Mouse (Mus musculus) limb, embryonic 14.5 days (tissue): ENCODE measurements around the gene Vmn2r94. TPM values are rescaled to one million over a fixed set of nuclear protein-coding genes. Genes with fewer than 3 reads are reported as not detected.

Source experiments
- ATAC-seq: fragments of 200-750 bp; cut with Nextera tagmentation; 2 replicates; pipeline ENCODE4 v1.8.0; 2017; ENCODE audit warnings: low read depth, moderate number of reproducible peaks, moderate TSS enrichment; ENCODE audit not compliant: low FRiP score
- DNase-seq: peaks from one replicate; pipeline ENCODE4 v3.0.0-alpha.2; 2015; ENCODE audit warnings: low spot score
- H3K27ac ChIP-seq: fragments of 300-500 bp; sonication (generic); replicated peaks from 2 replicates; pipeline ENCODE4 v1.5.1; 2014; ENCODE audit warnings: low read depth, mild to moderate bottlenecking, low read length, moderate library complexity, mixed read lengths
- H3K27me3 ChIP-seq: fragments of 300-500 bp; sonication (generic); 2 replicates; pipeline ENCODE4 v1.6.1; 2014; ENCODE audit warnings: low read length, mixed read lengths; ENCODE audit not compliant: control insufficient read depth, insufficient read depth
- H3K36me3 ChIP-seq: fragments of 300-500 bp; sonication (generic); 2 replicates; pipeline ENCODE4 v1.6.1; 2014; ENCODE audit warnings: mild to moderate bottlenecking, low read length, moderate library complexity, mixed read lengths; ENCODE audit not compliant: control insufficient read depth, insufficient read depth
- H3K4me1 ChIP-seq: fragments of 300-500 bp; sonication (generic); 2 replicates; pipeline ENCODE4 v1.6.1; 2014; ENCODE audit warnings: antibody characterized with exemption, low read length, mixed read lengths; ENCODE audit not compliant: control insufficient read depth, insufficient read depth
- H3K4me2 ChIP-seq: fragments of 300-500 bp; sonication (generic); replicated peaks from 2 replicates; pipeline ENCODE4 v1.6.1; 2014; ENCODE audit warnings: low read depth, mild to moderate bottlenecking, low read length, moderate library complexity; ENCODE audit not compliant: severe bottlenecking
- H3K4me3 ChIP-seq: fragments of 300-500 bp; sonication (generic); replicated peaks from 2 replicates; pipeline ENCODE4 v1.5.1; 2014; ENCODE audit warnings: low read length
- H3K9ac ChIP-seq: fragments of 300-500 bp; sonication (generic); 2 replicates; pipeline ENCODE4 v1.6.1; 2014; ENCODE audit warnings: mild to moderate bottlenecking, low read depth, low read length, moderate library complexity; ENCODE audit not compliant: severe bottlenecking
- H3K9me3 ChIP-seq: fragments of 300-500 bp; sonication (generic); 2 replicates; pipeline ENCODE4 v1.6.1; 2016; ENCODE audit warnings: low read length; ENCODE audit not compliant: control insufficient read depth
- POLR2A ChIP-seq: fragments of 200-500 bp; IDR thresholded peaks from 2 replicates; pipeline ENCODE4 v1.8.0; 2012; ENCODE audit warnings: inconsistent platforms, mild to moderate bottlenecking, moderate library complexity, borderline replicate concordance; ENCODE audit not compliant: insufficient read depth, insufficient read length; ENCODE audit errors: extremely low read depth
- WGBS: fragments of 180-500 bp; shearing (Covaris S2); extraction: QIAGEN DNeasy Blood & Tissue Kit; methylation state at CpG from one replicate; pipeline ENCODE4 v1.1.7; 2014; 5-methylcytosine and 5-hydroxymethylcytosine counted together
- polyA plus RNA-seq, 2 experiments: library from polyadenylated mRNA; depleted of rRNA in 1 of 2; stranded (reverse) in 1 of 2; unstranded in 1 of 2; fragments of >200 nt; fragmentation: Nextera tagmentation in 1 of 2; extraction: Ambion mirVana in 1 of 2; gene quantifications; 2 replicates each; pipeline versions ENCODE4 v1.2.1 to v1.2.3; 2012 to 2014

Vmn2r94 gene
- polyA plus RNA-seq (2012; rRNA removed) = not detected in 2 replicates
- polyA plus RNA-seq (2014; fragmentation: Nextera tagmentation; extraction: Ambion mirVana) = not detected in 2 replicates

GRCm38 (mm10) chr17:18277656-18278055, at the start of gene Vmn2r94:
TSS of gene Vmn2r94 (minus strand) at chr17:18277756.
- Histone ChIP-seq H3K4me3 (no peak within 1 kb of the TSS), H3K4me1 (no peaks in the 10 kb centered on the region), H3K9me3 (no peaks in the 10 kb centered on the region), H3K27ac (no peak within 1 kb of the TSS), H3K9ac (no peak within 1 kb of the TSS), H3K27me3 (no peaks in the 10 kb centered on the region), H3K4me2 (no peak within 1 kb of the TSS), H3K36me3 (no peaks in the 10 kb centered on the region)
- WGBS = 63% methylated on average over 2 of the region's 2 CpGs
- ATAC-seq (no peak), DNase-seq (no peak)
- no peak for TF ChIP-seq POLR2A

- H3K4me1 ChIP-seq = no peaks in the 10 kb centered on the region
- WGBS = 94% methylated on average over 2 of the region's 2 CpGs
- no peak overlapping the region for H3K9ac ChIP-seq
- no peak for DNase-seq
- H3K27me3 ChIP-seq = no peaks in the 10 kb centered on the region
- no peak overlapping the region for H3K4me2 ChIP-seq
- no peak for TF ChIP-seq POLR2A
- no peak overlapping the region for H3K4me3 ChIP-seq
- ATAC-seq = no peak
- no peak overlapping the region for H3K27ac ChIP-seq
- no peaks in the 10 kb centered on the region; the same call in 1 of the 2 replicates for H3K9me3 ChIP-seq
- H3K36me3 ChIP-seq = no peaks in the 10 kb centered on the region
Measured at GRCm38 (mm10) chr17:18323031-18323430, 45.5 kb upstream of the Vmn2r94 start.

- no peaks in the 10 kb centered on the region for H3K27me3 ChIP-seq
- H3K4me3 ChIP-seq = no peak within 1 kb of the TSS
- TF ChIP-seq POLR2A = no peak
- DNase-seq (no peak), ATAC-seq (no peak)
- no peaks in the 10 kb centered on the region for H3K9me3 ChIP-seq
- no peaks in the 10 kb centered on the region for H3K36me3 ChIP-seq
- no peaks in the 10 kb centered on the region for H3K4me1 ChIP-seq
- 31% methylated on average over 1 of the region's 1 CpGs for WGBS
- no peak within 1 kb of the TSS for H3K4me2 ChIP-seq
- no peak within 1 kb of the TSS for H3K9ac ChIP-seq
- no peak within 1 kb of the TSS for H3K27ac ChIP-seq
Measured at GRCm38 (mm10) chr17:18297799-18298198, 20.2 kb upstream of the Vmn2r94 start, which contains the start of gene Vmn2r93. TSS of gene Vmn2r93 (plus strand) at chr17:18298099.

DNA sequence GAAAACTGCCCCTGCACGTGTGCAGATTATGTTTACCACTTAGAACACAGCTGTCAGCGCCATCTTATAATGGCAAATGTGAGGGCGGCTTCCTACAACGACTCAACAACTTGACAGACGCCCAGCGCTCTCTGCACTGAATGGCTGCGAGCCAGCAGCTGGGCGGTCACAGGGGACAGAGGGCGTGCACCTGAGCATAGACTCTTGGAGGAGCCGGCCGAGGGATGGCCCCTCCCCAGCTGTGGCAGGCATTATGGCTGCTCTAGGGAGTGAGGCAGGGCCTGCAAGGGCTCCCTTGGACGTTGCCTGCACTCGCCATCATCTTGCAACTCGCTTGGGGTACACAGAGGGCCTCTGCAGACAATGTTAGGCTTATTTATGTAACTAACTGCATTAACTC, 40.6 kb downstream of the Vmn2r94 start:
- ATAC-seq (no peak), DNase-seq (no peak)
- Histone ChIP-seq H3K4me1 (no peaks in the 10 kb centered on the region), H3K27me3 (no peaks in the 10 kb centered on the region), H3K4me2 (no peak overlapping the region), H3K36me3 (no peaks in the 10 kb centered on the region), H3K4me3 (no peak overlapping the region), H3K9me3 (0 out of 2 replicates have a peak, but pooled peaks cover 2% of the 10 kb centered on the region), H3K9ac (no peak overlapping the region), H3K27ac (no peak overlapping the region)
- TF ChIP-seq POLR2A = no peak
- 82% methylated on average over 13 of the region's 14 CpGs for WGBS

GRCm38 (mm10) chr17:18231996-18232395, 45.6 kb downstream of the Vmn2r94 start:
- no peaks in the 10 kb centered on the region for H3K27me3 ChIP-seq
- ATAC-seq (no peak), DNase-seq (no peak)
- TF ChIP-seq POLR2A = no peak
- no peak overlapping the region for H3K9ac ChIP-seq
- H3K4me1 ChIP-seq = no peaks in the 10 kb centered on the region
- no peak overlapping the region for H3K27ac ChIP-seq
- H3K4me3 ChIP-seq = no peak overlapping the region
- H3K36me3 ChIP-seq = no peaks in the 10 kb centered on the region
- WGBS = 78% methylated on average over 2 of the region's 2 CpGs
- H3K9me3 ChIP-seq = 0 out of 2 replicates have a peak, but pooled peaks cover 2% of the 10 kb centered on the region
- no peak overlapping the region for H3K4me2 ChIP-seq

GRCm38 (mm10) chr17:18221300-18221699, 56.3 kb downstream of the Vmn2r94 start:
- H3K9me3 ChIP-seq = peaks cover 5% of the 10 kb centered on the region
- no peak overlapping the region for H3K4me2 ChIP-seq
- ATAC-seq = no peak
- no peak for DNase-seq
- TF ChIP-seq POLR2A = no peak
- no peak overlapping the region for H3K27ac ChIP-seq
- H3K4me3 ChIP-seq = no peak overlapping the region
- no peak overlapping the region for H3K9ac ChIP-seq
- no peaks in the 10 kb centered on the region for H3K36me3 ChIP-seq
- no peaks in the 10 kb centered on the region for H3K4me1 ChIP-seq
- no peaks in the 10 kb centered on the region for H3K27me3 ChIP-seq

Other genes starting within 250 kb of the Vmn2r94 start
- not detected in 2 replicates for gene Vmn2r124, start 228.3 kb downstream of the Vmn2r94 start, polyA plus RNA-seq (2012; rRNA removed)
- gene Vmn2r124, start 228.3 kb downstream of the Vmn2r94 start, polyA plus RNA-seq (2014; fragmentation: Nextera tagmentation; extraction: Ambion mirVana) = not detected in 2 replicates
- not detected in 2 replicates for gene Vmn2r91, start 192.7 kb downstream of the Vmn2r94 start, polyA plus RNA-seq (2012; rRNA removed)
- gene Vmn2r91, start 192.7 kb downstream of the Vmn2r94 start, polyA plus RNA-seq (2014; fragmentation: Nextera tagmentation; extraction: Ambion mirVana) = not detected in 2 replicates
- not detected in 2 replicates for gene Vmn2r92, start 125.9 kb downstream of the Vmn2r94 start, polyA plus RNA-seq (2012; rRNA removed)
- not detected in 2 replicates for gene Vmn2r92, start 125.9 kb downstream of the Vmn2r94 start, polyA plus RNA-seq (2014; fragmentation: Nextera tagmentation; extraction: Ambion mirVana)
- gene Vmn2r93, start 20.3 kb upstream of the Vmn2r94 start, polyA plus RNA-seq (2012; rRNA removed) = not detected in 2 replicates
- not detected in 2 replicates for gene Vmn2r93, start 20.3 kb upstream of the Vmn2r94 start, polyA plus RNA-seq (2014; fragmentation: Nextera tagmentation; extraction: Ambion mirVana)
- gene Vmn2r95, start 146.3 kb upstream of the Vmn2r94 start, polyA plus RNA-seq (2012; rRNA removed) = not detected in 2 replicates
- gene Vmn2r95, start 146.3 kb upstream of the Vmn2r94 start, polyA plus RNA-seq (2014; fragmentation: Nextera tagmentation; extraction: Ambion mirVana) = not detected in 2 replicates